Mouse (Mus musculus) G1E (cell line): Measurements from ENCODE around the gene Drd2. TPM values are rescaled to one million over a fixed set of nuclear protein-coding genes. Genes with fewer than 3 reads are reported as not detected.

Experiments
- ATAC-seq: 2 replicates; pipeline ENCODE4 v1.8.0; 2016; ENCODE audit warnings: mild to moderate bottlenecking; ENCODE audit not compliant: insufficient number of reproducible peaks, poor library complexity, low FRiP score, severe bottlenecking; ENCODE audit errors: extremely low read depth
- DNase-seq: peaks from one replicate; pipeline ENCODE4 v3.0.0; 2012; ENCODE audit warnings: low spot score
- H3K27me3 ChIP-seq: 2 replicates; pipeline ENCODE4 v1.6.1; 2012; ENCODE audit warnings: mild to moderate bottlenecking, low read length, inconsistent platforms; ENCODE audit not compliant: insufficient read depth
- H3K36me3 ChIP-seq: replicated peaks from 2 replicates; pipeline ENCODE3; 2012; ENCODE audit warnings: mild to moderate bottlenecking, inconsistent platforms
- H3K4me1 ChIP-seq: 2 replicates; pipeline ENCODE4 v1.6.1; 2012; ENCODE audit warnings: low read depth, low read length, inconsistent platforms, mixed read lengths; ENCODE audit not compliant: insufficient read depth
- H3K4me3 ChIP-seq: 2 replicates; pipeline ENCODE4 v1.5.1; 2012; ENCODE audit warnings: low read depth, mild to moderate bottlenecking, inconsistent platforms, low read length, moderate library complexity, mixed read lengths
- H3K9me3 ChIP-seq: replicated peaks from 2 replicates; pipeline ENCODE4 v1.6.1; 2012; ENCODE audit warnings: inconsistent platforms
- CTCF ChIP-seq: IDR thresholded peaks from 2 replicates; pipeline ENCODE4 v1.5.1; 2012; ENCODE audit warnings: low read depth, low read length, inconsistent platforms, mixed read lengths
- GATA1 ChIP-seq: IDR thresholded peaks from 2 replicates; pipeline ENCODE4 v1.6.1; 2012; ENCODE audit warnings: borderline replicate concordance, low read length, inconsistent platforms, mixed read lengths
- GATA2 ChIP-seq: IDR thresholded peaks from 2 replicates; pipeline ENCODE4 v1.6.1; 2012; ENCODE audit warnings: low read depth, low read length, inconsistent platforms, borderline replicate concordance
- POLR2AphosphoS5 ChIP-seq: IDR thresholded peaks from 2 replicates; pipeline ENCODE4 v1.6.1; 2012; ENCODE audit warnings: low read depth, low read length, inconsistent platforms; ENCODE audit not compliant: insufficient replicate concordance
- TAL1 ChIP-seq: conservative IDR thresholded peaks from 2 replicates; pipeline ENCODE4 v1.6.1; 2012; ENCODE audit warnings: low read depth, low read length, inconsistent platforms, mixed read lengths
- polyA plus RNA-seq: library from polyadenylated mRNA; stranded (reverse); fragments of >175 nt; gene quantifications from 2 replicates; pipeline ENCODE4 v1.2.3, GENCODE M21; 2012
- total RNA-seq, 2 experiments: library from RNA; stranded (forward) in 1 of 2; stranded (reverse) in 1 of 2; fragments of 200-1000 nt in 1 of 2; fragments of >200 nt in 1 of 2; fragmentation: Nextera tagmentation in 1 of 2; gene quantifications; 2 replicates each; pipeline ENCODE4 v1.2.3; 2014 to 2017

The Drd2 gene
- total and polyA plus RNA-seq, 3 experiments, result 0.11 TPM; not detected in 2

GRCm38 (mm10) chr9:49365763-49366162, 25.3 kb downstream of the Drd2 start:
- no peak overlapping the region for H3K4me3 ChIP-seq
- H3K27me3 ChIP-seq, result no peaks in the 10 kb centered on the region
- ATAC-seq, result no peak
- no peaks in the 10 kb centered on the region for H3K4me1 ChIP-seq
- no peaks in the 10 kb centered on the region for H3K36me3 ChIP-seq
- DNase-seq, result no peak
- H3K9me3 ChIP-seq, result no peaks in the 10 kb centered on the region
- no peak for TF ChIP-seq POLR2AphosphoS5
- TF ChIP-seq TAL1, result no peak
- no peak for TF ChIP-seq GATA2
- no peak for TF ChIP-seq CTCF
- TF ChIP-seq GATA1, result no peak

- DNase-seq, result no peak
- no peaks in the 10 kb centered on the region for H3K4me1 ChIP-seq
- H3K4me3 ChIP-seq, result no peak overlapping the region
- no peak for TF ChIP-seq GATA2
- TF ChIP-seq POLR2AphosphoS5, result no peak
- TF ChIP-seq CTCF, result no peak
- ATAC-seq, result no peak
- no peaks in the 10 kb centered on the region for H3K9me3 ChIP-seq
- H3K36me3 ChIP-seq, result no peaks in the 10 kb centered on the region
- H3K27me3 ChIP-seq, result no peaks in the 10 kb centered on the region
These were observed 33.5 kb downstream of the Drd2 start for GRCm38 (mm10) chr9:49373946-49374345.

GRCm38 (mm10) chr9:49379962-49380361, 39.5 kb downstream of the Drd2 start:
- TF ChIP-seq GATA1, result no peak
- TF ChIP-seq GATA2, result no peak
- no peak for TF ChIP-seq POLR2AphosphoS5
- TF ChIP-seq TAL1, result no peak
- TF ChIP-seq CTCF, result no peak
- Histone ChIP-seq H3K27me3 (no peaks in the 10 kb centered on the region), H3K4me1 (no peaks in the 10 kb centered on the region), H3K4me3 (no peak overlapping the region), H3K9me3 (no peaks in the 10 kb centered on the region), H3K36me3 (no peaks in the 10 kb centered on the region)
- DNase-seq, result no peak
- ATAC-seq, result no peak

GRCm38 (mm10) chr9:49384041-49384440, 43.6 kb downstream of the Drd2 start:
- no peaks in the 10 kb centered on the region for H3K9me3 ChIP-seq
- ATAC-seq (no peak), DNase-seq (no peak)
- no peaks in the 10 kb centered on the region for H3K36me3 ChIP-seq
- no peaks in the 10 kb centered on the region for H3K27me3 ChIP-seq
- no peak overlapping the region for H3K4me3 ChIP-seq
- no peaks in the 10 kb centered on the region for H3K4me1 ChIP-seq
- no peak for TF ChIP-seq GATA1
- TF ChIP-seq POLR2AphosphoS5, result no peak
- no peak for TF ChIP-seq GATA2
- TF ChIP-seq CTCF, result no peak
- TF ChIP-seq TAL1, result no peak

GRCm38 (mm10) chr9:49384855-49385254, 44.4 kb downstream of the Drd2 start:
- Histone ChIP-seq H3K4me1 (no peaks in the 10 kb centered on the region), H3K4me3 (no peak overlapping the region), H3K27me3 (no peaks in the 10 kb centered on the region), H3K9me3 (no peaks in the 10 kb centered on the region), H3K36me3 (no peaks in the 10 kb centered on the region)
- TF ChIP-seq POLR2AphosphoS5, result no peak
- TF ChIP-seq GATA2, result no peak
- TF ChIP-seq TAL1, result no peak
- ATAC-seq (no peak), DNase-seq (no peak)

- DNase-seq, result no peak
- no peak overlapping the region for H3K4me3 ChIP-seq
- H3K36me3 ChIP-seq, result no peaks in the 10 kb centered on the region
- ATAC-seq, result no peak
- no peaks in the 10 kb centered on the region for H3K9me3 ChIP-seq
- H3K4me1 ChIP-seq, result no peaks in the 10 kb centered on the region
- no peaks in the 10 kb centered on the region for H3K27me3 ChIP-seq
- TF ChIP-seq CTCF, result no peak
- TF ChIP-seq GATA1, result no peak
- no peak for TF ChIP-seq GATA2
- no peak for TF ChIP-seq POLR2AphosphoS5
- TF ChIP-seq TAL1, result no peak
These were observed 44.9 kb downstream of the Drd2 start for GRCm38 (mm10) chr9:49385301-49385700.

- TF ChIP-seq POLR2AphosphoS5 (no peak), GATA2 (no peak), TAL1 (no peak), GATA1 (no peak), CTCF (no peak)
- Histone ChIP-seq H3K36me3 (no peaks in the 10 kb centered on the region), H3K9me3 (no peaks in the 10 kb centered on the region), H3K4me1 (no peaks in the 10 kb centered on the region), H3K27me3 (no peaks in the 10 kb centered on the region), H3K4me3 (no peak overlapping the region)
- DNase-seq, result no peak
- no peak for ATAC-seq
These were observed 45.7 kb downstream of the Drd2 start for GRCm38 (mm10) chr9:49386119-49386518.
